Mouse (Mus musculus) monocyte, adult 5-6 weeks (primary cell): ENCODE results near the gene Fau. TPM values are rescaled to one million over a fixed set of nuclear protein-coding genes. Genes with fewer than 3 reads are reported as not detected.

Experiments used
- ATAC-seq: fragments of 153-309, 156-312 bp; replicated peaks from 2 replicates; pipeline ENCODE4 v1.8.0; 2017; ENCODE audit warnings: mild to moderate bottlenecking; ENCODE audit not compliant: low TSS enrichment, insufficient number of reproducible peaks, severe bottlenecking, poor library complexity, low FRiP score
- total RNA-seq: library from RNA; stranded (forward); fragments of 200-1000, 200-491, 200-594 nt; gene quantifications from 3 replicates; pipeline ENCODE4 v1.2.3, GENCODE M21; 2017

Fau gene
- total RNA-seq, 1 experiment from 2014 or later, result 3,035 TPM

GRCm38 (mm10) chr19:6067011-6067723 is 9.5 kb downstream of the Fau start:
- ATAC-seq, result peak; percentile 60

- peak; percentile 80 for ATAC-seq
These were observed 10.2 kb downstream of the Fau start, which contains the start of gene Tm7sf2 for GRCm38 (mm10) chr19:6067724-6068415. Gene Tm7sf2, minus strand, starts transcription at chr19:6068373.

GRCm38 (mm10) chr19:6068951-6069350 is 11.3 kb downstream of the Fau start:
- no peak for ATAC-seq

GRCm38 (mm10) chr19:6069851-6070250 is 12.2 kb downstream of the Fau start:
- no peak for ATAC-seq

DNA sequence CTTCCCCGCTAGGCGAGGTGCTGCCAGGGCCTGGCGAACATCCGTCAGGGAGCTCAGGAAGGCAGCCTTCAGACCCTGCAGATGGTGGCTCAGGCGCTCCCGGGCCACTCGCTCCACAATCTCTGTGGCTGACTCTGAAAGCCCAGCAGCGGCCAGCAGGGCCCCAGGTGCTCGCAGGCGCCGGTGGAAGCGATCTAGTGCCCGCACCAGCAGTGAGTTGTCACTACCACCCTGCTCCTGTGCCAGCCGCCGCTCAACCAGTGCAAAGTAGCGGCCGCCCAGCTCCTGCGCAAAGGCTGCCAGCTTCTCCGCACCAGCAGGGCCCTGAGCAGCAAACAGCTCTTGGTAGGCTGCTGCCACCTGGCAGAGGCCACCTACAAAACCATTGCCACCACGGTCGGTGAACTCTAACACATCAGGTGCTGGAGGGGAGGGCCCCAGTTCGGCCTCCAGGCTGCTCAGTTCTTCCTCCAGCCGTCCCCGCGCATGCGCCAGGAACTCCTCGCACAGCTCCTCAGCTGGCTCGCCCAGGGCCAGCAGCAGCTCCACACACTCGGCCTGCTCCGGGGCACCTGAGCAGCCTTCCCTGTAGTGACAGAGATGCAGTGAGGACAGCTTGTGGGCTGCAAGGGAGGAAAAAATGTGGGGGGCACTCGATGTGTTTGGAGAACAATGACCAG is 13.1 kb downstream of the Fau start:
- ATAC-seq, result no peak

GRCm38 (mm10) chr19:6071261-6071660 is 13.6 kb downstream of the Fau start:
- ATAC-seq, result no peak

- 0 out of 2 replicates have a peak, but pooled peaks have one; percentile 55 for ATAC-seq
These were observed 16.2 kb downstream of the Fau start for GRCm38 (mm10) chr19:6073889-6074288.

DNA sequence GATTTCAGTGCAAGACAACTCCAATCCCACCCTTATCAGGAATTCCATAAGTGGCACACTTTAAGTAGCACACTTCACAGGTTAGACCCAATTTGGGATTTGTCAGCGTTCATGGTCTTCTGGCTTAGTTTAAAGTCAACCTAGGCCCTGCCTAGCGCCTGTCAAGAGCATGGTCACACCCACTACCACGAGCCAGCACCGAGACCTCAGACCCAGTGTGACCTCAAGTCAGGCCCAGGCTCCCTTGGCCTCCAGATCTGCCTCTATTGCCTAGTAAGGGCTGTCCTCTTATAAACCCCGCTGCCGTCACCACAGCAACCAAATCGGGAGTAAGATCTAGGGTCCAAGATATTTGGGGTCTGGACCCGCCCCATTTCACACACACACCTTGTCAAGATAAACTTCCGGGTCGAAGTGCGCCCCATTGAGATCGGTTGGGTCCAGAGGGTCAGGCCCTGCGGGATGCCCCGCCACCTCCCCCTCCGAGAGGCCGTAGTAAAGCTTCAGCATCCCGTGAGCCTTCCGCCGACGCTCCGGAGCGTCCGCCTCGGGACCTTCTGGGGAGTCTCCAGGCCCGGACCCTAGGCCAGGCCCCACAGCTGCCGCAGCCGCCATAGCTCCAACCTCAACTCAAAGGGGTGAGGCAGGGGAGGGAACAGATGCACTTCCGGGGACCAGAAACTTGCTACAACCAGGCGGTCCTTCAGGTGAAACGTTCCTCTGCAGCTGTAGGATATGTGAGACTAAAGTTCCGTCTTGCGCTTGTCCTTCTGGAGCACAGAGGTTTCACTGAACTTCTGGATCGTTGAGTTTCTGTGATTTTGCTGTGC is 19.1 kb downstream of the Fau start, which contains the start of gene Vps51:
Vps51 (minus strand) TSS at position 668 of the 830 bp plus-strand sequence.
- ATAC-seq, result peak; percentile 92

DNA sequence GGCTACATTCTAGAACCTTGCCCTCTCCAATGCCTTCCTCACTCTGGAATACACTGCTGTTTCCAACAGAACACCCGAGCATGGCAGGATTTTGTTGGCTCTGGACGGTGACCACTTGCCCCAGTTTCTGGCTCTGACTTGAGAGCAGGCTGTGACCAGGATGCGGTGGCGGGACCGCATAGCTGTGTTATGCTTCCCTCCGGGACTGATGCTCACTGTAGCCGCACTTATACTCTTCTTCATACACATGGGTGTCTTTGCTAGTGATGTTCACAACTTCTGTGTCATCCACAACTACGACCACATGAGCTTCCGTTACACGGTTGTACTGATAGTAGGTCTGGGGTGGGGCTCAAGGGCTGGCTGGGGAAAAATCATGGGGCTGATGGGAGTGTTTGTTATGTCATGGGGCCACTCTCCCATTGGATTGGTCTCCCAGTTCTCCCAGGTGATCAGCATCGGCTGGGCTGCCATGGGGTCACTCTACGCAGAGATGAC is 22.4 kb downstream of the Fau start, which contains the start of gene Tmem262:
Tmem262 (plus strand) TSS at position 51 of the 498 bp plus-strand sequence.
- ATAC-seq, result no peak

- no peak for ATAC-seq
These were observed 24.5 kb downstream of the Fau start, which contains the start of gene Gm28374 for GRCm38 (mm10) chr19:6082156-6082555. Gene Gm28374, minus strand, starts transcription at chr19:6082256.

DNA sequence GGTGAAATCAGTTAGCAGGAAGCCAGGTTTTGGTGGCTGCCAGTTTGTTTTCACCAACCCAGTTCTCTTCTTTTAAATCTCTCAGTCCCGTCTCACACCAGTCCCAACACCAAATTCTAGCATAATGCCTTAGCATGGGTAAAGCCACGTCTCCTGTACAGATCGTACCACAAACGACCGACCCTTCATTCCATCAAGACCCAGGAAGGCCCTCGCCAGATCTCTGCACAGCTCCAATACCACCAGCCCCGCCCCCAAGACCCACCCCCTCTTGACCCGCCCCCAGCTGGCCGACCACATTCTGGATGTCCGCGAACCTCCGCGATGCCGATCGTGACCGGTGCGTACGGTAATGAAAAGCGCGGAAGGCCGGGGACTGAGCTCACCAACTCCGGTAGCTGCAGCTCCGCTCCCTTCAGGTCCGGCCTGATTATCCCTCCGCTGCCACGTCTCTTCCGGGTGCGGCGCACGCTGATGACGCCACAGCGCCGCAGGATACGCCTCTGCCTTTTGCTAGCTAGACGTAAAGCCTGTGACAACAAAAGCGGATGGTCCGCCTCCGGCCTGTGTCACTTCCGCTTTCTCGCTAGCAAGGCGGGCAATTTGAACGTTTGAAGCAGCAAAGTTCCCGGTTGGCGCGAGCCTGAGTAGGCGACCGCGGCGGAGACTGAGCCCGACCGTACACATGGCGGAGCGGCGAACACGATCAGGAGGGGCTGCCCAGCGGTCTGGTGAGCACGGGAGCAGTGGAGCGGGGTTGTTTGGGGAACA is 27.0 kb downstream of the Fau start, which contains the start of the genes Zfpl1 and Cdca5:
Zfpl1 (minus strand) TSS at position 479 of the 771 bp plus-strand sequence.
Cdca5 (plus strand) TSS at position 506 of the 771 bp plus-strand sequence.
- peak; percentile 96 for ATAC-seq

DNA sequence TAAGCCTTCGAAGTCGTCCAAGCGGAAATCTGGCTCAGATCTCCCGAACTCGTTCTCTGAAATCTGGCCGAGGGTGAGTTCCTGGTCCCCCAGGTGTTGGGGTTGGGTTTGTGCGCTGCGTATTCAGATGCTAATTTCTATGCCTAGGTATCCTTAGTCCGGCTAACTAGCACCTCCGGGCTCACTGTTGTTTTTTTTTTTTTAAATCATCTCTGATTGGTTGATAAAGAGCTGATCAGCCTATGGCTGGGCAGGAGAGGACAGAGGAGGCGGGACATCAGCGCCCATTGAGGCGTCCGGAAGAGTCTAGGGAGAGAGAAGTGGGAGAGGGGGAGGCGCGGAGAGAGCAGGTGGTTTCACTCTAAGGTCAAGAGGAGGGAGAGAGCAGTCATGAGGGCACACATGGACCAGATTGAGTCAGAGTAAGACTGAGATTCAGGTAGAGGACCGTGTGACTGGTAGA is 27.8 kb downstream of the Fau start:
- ATAC-seq, result peak; percentile 72

DNA sequence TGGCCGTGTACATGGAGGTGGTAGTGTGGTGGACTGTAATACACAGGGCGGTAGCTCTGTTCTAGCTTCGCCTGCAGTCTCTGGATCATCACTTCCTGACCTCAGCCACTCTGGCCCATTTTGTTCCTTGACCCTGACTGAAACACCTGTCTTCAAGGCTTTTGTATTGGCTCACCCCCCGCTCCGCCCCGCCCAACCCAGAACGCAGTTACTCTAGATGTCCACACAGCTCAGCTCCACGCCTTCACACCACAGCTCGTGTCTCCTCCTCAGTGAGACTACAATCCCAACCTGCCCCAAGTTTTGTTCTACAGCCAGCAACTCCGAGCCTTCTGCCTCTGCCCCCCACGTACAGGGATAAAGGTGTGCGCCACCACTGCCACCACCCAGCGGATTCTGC is 31.2 kb downstream of the Fau start:
- ATAC-seq, result no peak

DNA sequence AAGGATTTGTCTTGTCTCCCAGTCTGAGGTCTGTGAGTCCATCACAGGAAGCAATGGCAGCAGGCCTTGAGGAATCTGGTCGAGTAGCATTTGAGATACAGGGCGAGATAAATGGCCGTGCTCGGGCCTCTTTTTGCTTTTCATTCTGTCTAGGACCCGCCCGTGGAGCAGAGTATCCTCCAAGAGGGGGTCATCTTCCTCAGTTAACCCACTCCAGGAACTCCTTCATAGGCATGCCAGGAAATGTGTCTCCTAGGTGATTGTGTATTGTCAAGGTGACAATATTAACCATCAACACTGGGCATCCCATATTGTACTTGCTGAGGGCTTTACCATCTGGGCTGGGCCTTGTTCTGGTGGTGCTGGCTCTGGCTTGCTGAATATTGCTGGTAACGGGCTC is 36.5 kb downstream of the Fau start, which contains the start of gene AC131692.1:
AC131692.1 (plus strand) TSS at position 301 of the 400 bp plus-strand sequence.
- ATAC-seq, result no peak

- no peak for ATAC-seq
These were observed 40.2 kb downstream of the Fau start for GRCm38 (mm10) chr19:6097847-6098246.

DNA sequence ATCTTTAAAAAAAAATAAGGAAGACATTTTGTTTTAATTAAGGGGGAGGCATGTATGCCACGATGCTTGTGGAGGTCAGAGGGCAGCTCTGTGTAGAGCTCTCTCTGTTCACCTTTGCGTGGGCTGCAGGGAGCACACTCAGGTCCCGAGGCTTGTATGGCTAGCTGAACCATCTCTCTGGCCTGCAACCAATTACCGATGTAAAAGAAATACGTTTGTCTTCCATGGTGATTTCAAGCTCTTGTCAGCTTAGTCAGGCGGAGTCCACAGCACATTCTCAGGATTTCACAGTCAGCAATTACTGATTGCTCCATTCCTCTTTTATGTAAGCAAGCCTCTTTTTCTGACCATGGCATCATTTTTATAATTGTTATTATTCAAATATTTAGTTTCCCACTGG is 43.5 kb downstream of the Fau start:
- ATAC-seq, result no peak

GRCm38 (mm10) chr19:6102169-6102853 is 44.7 kb downstream of the Fau start:
- ATAC-seq, result no peak
